Mouse (Mus musculus) heart, adult 2 months (tissue): ENCODE results near the gene Fbh1. TPM values are rescaled to one million over a fixed set of nuclear protein-coding genes. Genes with fewer than 3 reads are reported as not detected.

Experiments
- DNase-seq, 2 experiments: peaks; one replicate each; pipeline ENCODE4 v3.0.0; 2021
- H3K27ac ChIP-seq: fragments of 200-600 bp; 2 replicates; pipeline ENCODE4 v1.8.1; 2022
- H3K27me3 ChIP-seq: fragments of 200-500 bp; 2 replicates; pipeline ENCODE4 v1.6.1; 2012; ENCODE audit warnings: mild to moderate bottlenecking, low read length, inconsistent platforms, mixed read lengths; ENCODE audit not compliant: control insufficient read depth, insufficient read depth
- H3K36me3 ChIP-seq: fragments of 200-500 bp; 2 replicates; pipeline ENCODE4 v1.6.1; 2012; ENCODE audit warnings: low read length, inconsistent platforms; ENCODE audit not compliant: control insufficient read depth, insufficient read depth
- H3K4me1 ChIP-seq: fragments of 200-500 bp; 2 replicates; pipeline ENCODE4 v1.6.1; 2011; ENCODE audit warnings: low read length; ENCODE audit not compliant: control insufficient read depth, insufficient read depth
- H3K4me3 ChIP-seq: fragments of 200-600 bp; 2 replicates; pipeline ENCODE4 v1.8.1; 2022
- H3K79me2 ChIP-seq: fragments of 200-500 bp; replicated peaks from 2 replicates; pipeline ENCODE4 v1.6.1; 2012; ENCODE audit warnings: mild to moderate bottlenecking, inconsistent platforms, low read length, moderate library complexity, mixed read lengths; ENCODE audit not compliant: control insufficient read depth, insufficient read depth
- H3K9ac ChIP-seq: fragments of 200-500 bp; 2 replicates; pipeline ENCODE4 v1.6.1; 2012; ENCODE audit warnings: low read depth, mild to moderate bottlenecking, control low read depth, inconsistent platforms, low read length, mixed read lengths
- CTCF ChIP-seq: fragments of 200-600 bp; IDR thresholded peaks from 2 replicates; pipeline ENCODE4 v1.8.1; 2022; ENCODE audit warnings: antibody characterized with exemption, mild to moderate bottlenecking, moderate library complexity
- EP300 ChIP-seq: fragments of 200-500 bp; IDR thresholded peaks from 2 replicates; pipeline ENCODE4 v1.6.1; 2011; ENCODE audit warnings: low read depth, low read length, control low read depth; ENCODE audit not compliant: insufficient read depth
- POLR2A ChIP-seq: fragments of 200-500 bp; IDR thresholded peaks from 2 replicates; pipeline ENCODE4 v1.6.1; 2011; ENCODE audit warnings: mild to moderate bottlenecking, low read depth, low read length, control low read depth; ENCODE audit not compliant: insufficient read depth
- WGBS: fragments of 180-500 bp; shearing (Covaris S2); methylation state at CpG from one replicate; pipeline ENCODE4 v1.1.7; 2018; 5-methylcytosine and 5-hydroxymethylcytosine counted together
- intact Hi-C: fragments of 180-260 bp; cut with DNase I; formaldehyde crosslinking; loops from one replicate; pipeline ENCODE4 v1.15.1; 2025
- polyA plus RNA-seq: library from polyadenylated mRNA; depleted of rRNA; stranded (reverse); fragments of >200 nt; gene quantifications from 2 replicates; pipeline ENCODE4 v1.2.3, GENCODE M21; 2012; rRNA removed
- total RNA-seq, 2 experiments: library from RNA; stranded (reverse); gene quantifications; 2 replicates each; pipeline ENCODE4 v1.2.3; 2021

Gene Fbh1
- total and polyA plus RNA-seq, 3 experiments: 42.3 to 70.4 (median 68.0) TPM

DNA sequence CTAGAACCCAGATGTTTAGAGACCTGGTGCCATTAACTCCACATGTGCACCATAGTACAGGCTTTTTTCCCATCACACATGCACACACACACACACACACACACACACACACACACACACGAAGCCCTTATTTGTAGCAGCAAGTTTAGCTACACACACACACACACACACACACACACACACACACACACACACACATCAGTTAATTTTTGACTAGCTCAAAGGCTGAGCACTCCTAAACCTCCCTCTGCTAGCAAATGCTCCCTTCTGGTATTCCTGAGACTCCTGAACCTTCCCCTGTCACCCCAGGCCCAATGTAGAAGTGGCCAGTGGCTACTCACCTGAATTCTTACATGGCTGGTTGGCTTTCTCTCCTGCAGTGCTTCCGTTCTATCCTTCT lies 83.3 kb downstream of the Fbh1 start:
- no peaks in the 10 kb centered on the region for H3K4me1 ChIP-seq
- H3K79me2 ChIP-seq: no peaks in the 10 kb centered on the region
- no peak for DNase-seq
- no peak overlapping the region for H3K9ac ChIP-seq
- 78% methylated on average over 2 of the region's 2 CpGs for WGBS
- H3K27me3 ChIP-seq: no peaks in the 10 kb centered on the region
- H3K27ac ChIP-seq: no peak overlapping the region
- no peak for TF ChIP-seq POLR2A
- no peak for TF ChIP-seq EP300
- no peak for TF ChIP-seq CTCF
- intact Hi-C loops: no loop called here
- no peaks in the 10 kb centered on the region for H3K36me3 ChIP-seq
- H3K4me3 ChIP-seq: no peak overlapping the region

DNA sequence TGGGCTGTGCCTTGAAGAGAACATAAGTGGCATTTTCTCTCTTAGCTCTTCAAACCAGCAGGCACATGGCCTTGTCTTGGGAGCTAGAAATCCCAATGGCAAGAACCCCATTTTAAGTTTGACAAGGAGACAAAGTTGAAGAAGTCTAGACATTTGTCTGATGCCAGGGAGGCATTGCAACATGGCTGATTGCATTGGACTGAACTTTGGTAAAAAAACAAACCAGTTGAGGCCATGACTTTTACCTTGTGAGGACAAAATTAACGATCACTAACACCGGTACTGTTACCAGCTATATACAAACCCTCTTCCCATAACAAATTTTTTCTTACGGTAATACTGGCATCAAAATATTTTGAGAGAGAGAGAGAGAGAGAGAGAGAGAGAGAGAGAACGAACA lies 84.0 kb downstream of the Fbh1 start:
- Histone ChIP-seq H3K27ac (no peak overlapping the region), H3K4me3 (no peak overlapping the region), H3K9ac (no peak overlapping the region), H3K79me2 (no peaks in the 10 kb centered on the region), H3K4me1 (no peaks in the 10 kb centered on the region), H3K27me3 (no peaks in the 10 kb centered on the region), H3K36me3 (no peaks in the 10 kb centered on the region)
- DNase-seq: no peak
- intact Hi-C loops: no loop called here
- 93% methylated on average over 4 of the region's 4 CpGs for WGBS
- TF ChIP-seq POLR2A (no peak), EP300 (no peak), CTCF (no peak)

Other genes with a start within 250 kb of the Fbh1 start
- 10 to 100 TPM in 1 of 2 experiments, 1 to 10 TPM in 1; 9.0 to 12.1 TPM for gene Pfkfb3, start 223.5 kb downstream of the Fbh1 start, total RNA-seq
- gene Pfkfb3, start 223.5 kb downstream of the Fbh1 start, polyA plus RNA-seq: 13.1 and 14.3 TPM in 2 replicates
- 10 to 100 TPM; 53.2 to 67.5 TPM for gene Rbm17, start 173.4 kb downstream of the Fbh1 start, total RNA-seq
- 32.3 and 39.3 TPM in 2 replicates for gene Rbm17, start 173.4 kb downstream of the Fbh1 start, polyA plus RNA-seq
- gene Gm17490, start 151.3 kb downstream of the Fbh1 start, total RNA-seq: not detected
- not detected in 2 replicates for gene Gm17490, start 151.3 kb downstream of the Fbh1 start, polyA plus RNA-seq
- under 1 TPM; 0.80 to 0.81 TPM for gene Il2ra, start 134.8 kb downstream of the Fbh1 start, total RNA-seq
- 0.78 and 0.97 TPM in 2 replicates for gene Il2ra, start 134.8 kb downstream of the Fbh1 start, polyA plus RNA-seq
- 10 to 100 TPM; 24.4 to 31.2 TPM for gene Il15ra, start 72.3 kb downstream of the Fbh1 start, total RNA-seq
- 35.3 and 51.4 TPM in 2 replicates for gene Il15ra, start 72.3 kb downstream of the Fbh1 start, polyA plus RNA-seq
- gene Ankrd16, start 294 bp upstream of the Fbh1 start, total RNA-seq: 10 to 100 TPM; 16.6 TPM
- 27.9 and 30.6 TPM in 2 replicates for gene Ankrd16, start 294 bp upstream of the Fbh1 start, polyA plus RNA-seq